Mouse (Mus musculus) adrenal gland, adult (tissue): ENCODE measurements around the gene Ostf1.
"Not testable (repeated sequence)": the region's sequence is repeated elsewhere in the genome, so short reads cannot be mapped to it uniquely, and the experiment has no call there.

Source experiments
- DNase-seq, 2 experiments: peaks; one replicate each; pipeline ENCODE4 v3.0.0; 2022 to 2023; ENCODE audit warnings: low spot score in 1 of 2; ENCODE audit not compliant: inconsistent age in 2 of 2

The Ostf1 gene

DNA sequence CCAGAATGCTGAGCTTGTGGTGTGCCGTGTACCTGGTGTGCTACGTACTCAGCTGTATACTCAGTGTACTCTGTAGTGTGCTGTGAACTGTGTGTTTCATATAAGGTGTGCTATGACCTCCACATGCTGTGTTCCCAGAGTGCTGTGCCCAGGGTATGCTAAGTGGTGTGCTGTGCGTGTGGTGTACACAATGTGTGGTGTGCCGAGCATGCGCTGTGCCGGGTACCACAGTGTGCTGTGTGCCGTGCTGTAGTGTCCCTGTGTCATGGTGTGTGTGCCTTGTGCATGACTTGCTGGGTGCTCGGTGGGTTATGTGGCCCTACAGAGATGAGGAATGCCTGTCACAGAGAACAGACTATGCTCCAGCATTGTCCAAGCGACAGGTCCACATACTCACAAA is 31.0 kb downstream of the Ostf1 start:
- no peak for DNase-seq

DNA sequence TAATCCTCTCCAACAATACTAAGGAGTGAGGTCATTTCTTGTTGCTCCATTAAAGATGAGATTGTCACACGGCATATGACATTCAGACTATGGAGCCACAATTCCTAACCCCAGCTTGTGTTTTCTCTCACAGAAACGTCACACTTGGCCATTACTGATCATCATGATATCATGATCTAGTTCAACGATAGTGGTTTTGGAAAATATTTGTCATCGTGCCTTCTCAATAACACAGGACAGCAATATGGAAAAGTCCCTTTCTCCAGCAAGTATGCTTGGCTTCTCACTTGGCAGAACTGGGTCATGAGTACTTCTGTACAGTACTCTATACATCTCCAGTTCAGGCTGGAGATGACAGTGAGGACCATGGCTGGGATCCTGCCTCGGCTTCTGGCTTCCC is 32.0 kb downstream of the Ostf1 start:
- no peak for DNase-seq

DNA sequence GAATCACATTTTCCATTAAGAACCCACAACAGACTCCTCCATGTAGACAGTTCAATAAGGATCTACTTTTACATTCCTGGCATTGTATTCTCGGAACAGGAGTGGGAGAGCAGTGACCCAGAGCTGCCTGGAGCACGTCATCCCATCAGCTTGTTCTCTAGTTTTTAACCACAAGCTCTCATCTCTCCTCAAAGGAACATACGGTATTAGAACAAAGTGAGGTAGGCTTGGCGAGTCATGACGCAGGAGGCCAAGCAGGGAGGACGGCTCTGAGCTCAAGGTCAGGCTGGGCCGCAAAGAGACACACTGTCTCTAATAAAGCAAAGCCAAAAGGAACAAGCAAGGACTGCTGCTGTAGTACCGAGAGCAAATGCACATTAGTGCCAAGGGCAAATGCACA is 32.6 kb downstream of the Ostf1 start:
- peak; percentile 79 to 84 for DNase-seq

DNA sequence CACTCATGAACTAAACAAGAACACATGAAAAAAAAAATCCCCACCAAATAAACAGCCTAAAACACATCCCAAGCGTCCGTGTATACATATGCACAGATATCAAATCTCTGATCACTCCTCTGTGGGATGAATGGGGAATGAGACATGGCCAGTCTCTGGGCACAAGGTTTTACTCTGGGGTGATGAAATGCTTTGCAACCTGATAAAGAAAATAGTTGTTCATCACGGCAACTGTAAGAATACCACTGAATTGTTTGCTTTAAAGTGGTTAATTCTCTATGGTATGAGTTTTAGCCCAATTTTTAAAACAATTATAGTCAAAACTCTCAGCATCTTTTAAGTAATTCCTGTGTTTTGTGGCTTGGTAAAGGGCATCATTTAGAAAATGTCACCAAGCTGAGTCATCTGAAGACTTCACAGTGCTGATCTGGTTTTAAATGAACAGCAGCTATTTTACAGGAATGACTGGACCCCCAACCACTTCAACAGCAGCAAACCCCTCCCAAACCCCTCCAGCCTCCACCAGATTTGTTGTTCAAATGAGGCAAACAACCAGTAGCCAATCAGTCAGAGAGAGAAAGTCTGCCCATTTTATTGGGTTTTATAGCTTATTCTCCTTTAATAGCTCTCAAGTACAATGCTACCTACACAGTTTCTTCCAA is 33.2 kb downstream of the Ostf1 start:
- peak in 1 of 2 experiments; percentile 77 for DNase-seq

DNA sequence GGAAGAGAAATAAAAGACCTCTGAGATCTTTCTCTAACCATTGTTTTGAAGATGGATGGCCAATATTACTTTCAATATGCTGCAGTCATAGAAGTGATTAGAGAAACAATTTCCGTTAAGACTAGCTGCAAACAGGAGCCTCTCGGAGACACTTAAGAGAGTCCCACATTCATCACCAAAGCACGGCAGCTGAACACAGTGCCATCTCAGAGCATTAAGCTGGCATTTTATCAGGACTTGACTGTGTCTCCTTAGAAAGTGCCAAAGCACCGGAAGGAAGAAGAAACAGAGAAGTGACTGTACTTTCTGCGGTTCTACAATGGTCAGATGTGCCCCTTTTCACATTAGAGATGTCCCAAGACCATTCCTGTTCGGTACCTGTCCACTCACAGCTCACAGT is 33.9 kb downstream of the Ostf1 start:
- no peak for DNase-seq

DNA sequence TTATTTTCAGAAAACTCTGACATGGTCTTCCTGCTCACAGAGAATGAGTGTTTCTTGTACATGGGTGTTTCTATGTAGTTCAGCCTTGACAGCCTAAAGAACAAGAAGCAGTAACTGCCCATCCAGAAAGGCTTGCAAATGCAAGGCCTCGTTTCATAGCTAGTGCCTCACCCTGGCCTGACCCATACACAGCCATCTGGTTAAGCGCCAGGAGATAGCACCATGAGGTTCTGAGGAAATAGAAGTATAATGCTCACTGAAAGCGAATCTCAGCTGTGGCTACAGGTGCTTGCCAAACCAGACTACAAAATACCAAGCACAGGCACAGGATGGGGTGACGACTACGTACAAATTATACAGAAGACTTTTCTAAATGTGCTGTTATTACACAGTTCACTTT is 34.7 kb downstream of the Ostf1 start:
- DNase-seq, result no peak

DNA sequence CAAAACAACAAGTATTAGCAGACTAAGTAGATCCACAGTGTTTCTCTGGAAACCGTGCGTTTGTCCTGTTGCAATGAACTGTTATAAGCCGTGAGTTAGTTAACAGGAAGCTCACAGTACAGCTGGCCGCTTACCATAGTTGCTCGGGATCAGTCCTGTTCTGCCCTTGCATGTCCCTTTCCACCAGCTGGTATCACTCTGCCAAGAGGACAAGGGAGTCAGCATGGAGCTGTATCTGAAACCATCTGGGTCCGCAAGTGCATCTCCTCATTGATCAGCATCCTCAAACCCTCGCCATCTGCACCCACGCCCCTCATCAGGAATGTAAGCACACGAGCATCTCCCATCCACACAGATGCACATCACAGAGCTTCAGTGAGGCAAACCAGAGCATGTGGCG is 37.9 kb downstream of the Ostf1 start:
- no peak for DNase-seq

DNA sequence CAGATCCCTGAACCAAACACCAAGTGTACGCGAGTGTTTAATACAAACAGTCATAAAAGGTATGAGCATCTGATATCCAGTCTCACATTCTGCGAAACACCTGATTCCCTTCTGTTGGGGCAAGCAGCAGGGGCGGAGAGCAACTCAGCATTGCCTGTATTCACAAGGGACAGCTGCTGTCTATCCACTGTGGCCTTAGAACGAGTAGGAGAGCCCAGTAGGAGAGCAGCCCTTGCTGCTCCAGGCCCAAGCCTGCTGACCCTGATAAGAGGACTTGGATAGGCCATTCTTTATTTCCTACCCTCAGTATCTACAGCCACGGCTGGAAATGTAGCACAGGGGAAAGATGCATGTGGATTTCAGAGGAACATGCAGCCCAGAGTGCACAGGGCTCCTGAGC is 38.7 kb downstream of the Ostf1 start:
- DNase-seq, result no peak

DNA sequence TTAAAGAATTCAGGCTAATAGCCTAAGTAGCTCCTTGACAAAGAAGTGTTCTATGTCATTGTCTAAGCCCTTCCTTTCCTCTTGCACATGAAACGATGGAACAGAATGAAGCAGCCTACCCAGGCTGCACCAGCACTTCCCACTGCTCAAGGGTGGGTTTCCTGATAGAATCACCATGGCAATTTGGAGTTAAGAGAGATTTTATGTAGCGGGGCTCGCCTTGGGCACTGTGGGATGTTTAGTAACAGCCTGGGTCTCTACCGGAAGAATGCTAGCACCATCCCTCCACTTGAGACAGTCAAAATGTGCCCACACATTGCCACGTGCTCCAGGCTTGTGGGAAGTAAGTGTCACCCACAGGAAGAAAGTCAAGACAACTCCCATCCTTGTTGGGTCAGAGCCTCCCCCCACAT is 40.7 kb downstream of the Ostf1 start:
- DNase-seq, result no peak

DNA sequence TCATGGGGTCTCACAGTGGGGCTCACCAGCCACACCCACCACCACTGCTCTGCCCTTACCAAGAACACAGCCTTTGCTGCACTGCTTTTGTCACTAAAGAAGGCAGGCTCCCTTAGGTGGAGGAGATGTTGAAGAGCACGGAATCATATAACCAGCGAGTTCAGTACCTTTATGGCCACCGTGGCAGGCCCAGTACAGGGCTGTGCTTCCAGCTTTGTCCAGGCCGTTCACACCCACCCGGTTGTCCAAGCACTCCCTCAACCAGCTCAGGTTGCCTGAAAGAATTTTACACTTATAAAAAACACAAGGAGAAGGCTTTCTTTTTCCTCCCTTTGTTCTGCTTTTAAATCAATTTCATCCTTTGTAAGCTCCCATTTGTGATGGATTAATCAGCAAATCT is 41.4 kb downstream of the Ostf1 start:
- no peak for DNase-seq

DNA sequence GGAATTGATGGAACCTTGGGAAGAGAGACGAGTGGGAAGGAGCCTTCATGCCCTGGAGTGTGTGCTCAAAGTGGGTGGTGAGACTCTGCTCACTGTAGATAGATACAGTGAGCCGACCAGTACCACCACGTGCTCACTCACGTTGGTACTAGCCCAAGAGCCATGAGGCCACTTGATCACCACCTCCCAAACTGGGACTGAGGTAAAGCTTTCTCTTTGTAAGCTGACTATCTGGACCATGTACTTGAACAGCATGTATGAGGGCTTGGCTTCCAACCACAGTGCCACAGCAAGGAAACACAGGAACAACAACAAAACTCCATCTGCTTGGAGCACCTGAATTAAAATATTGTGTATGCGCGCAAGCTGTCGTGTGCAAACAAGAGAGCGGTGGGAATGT is 42.3 kb downstream of the Ostf1 start:
- no peak for DNase-seq

DNA sequence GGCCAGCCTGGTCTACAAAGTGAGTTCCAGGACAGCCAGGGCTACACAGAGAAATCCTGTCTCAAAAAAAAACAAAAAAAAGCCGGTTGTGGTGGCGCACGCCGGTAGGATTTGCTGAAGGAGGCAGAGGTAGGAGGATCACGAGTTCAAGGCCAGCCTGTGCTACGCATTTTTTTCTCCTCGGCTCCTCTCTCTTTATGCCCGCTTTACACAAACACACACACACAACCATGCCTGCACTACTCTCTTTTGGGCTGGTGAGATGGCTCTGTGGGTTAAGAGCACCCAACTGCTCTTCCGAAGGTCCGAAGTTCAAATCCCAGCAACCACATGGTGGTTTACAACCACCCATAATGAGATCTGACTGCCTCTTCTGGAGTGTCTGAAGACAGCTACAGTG is 42.8 kb downstream of the Ostf1 start:
- not testable (repeated sequence) for DNase-seq

DNA sequence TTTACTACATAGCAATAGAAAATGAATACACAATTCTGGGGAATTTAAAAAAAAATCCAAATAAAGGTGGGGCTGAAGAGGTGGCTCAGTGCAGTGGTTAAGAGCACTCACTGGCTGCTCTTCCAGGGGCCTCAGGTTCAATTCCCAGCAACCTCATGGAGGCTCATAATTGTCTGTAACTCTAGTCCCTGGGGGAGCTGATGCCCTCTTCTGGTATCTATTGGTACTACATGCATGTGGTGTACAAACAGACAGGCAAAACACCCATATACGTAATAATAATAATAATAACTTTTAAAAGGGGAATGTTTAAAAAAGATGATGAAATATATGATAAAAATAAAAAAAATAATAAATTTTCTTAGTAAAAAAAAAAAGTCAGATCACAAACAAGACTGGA is 43.4 kb downstream of the Ostf1 start:
- no peak for DNase-seq

DNA sequence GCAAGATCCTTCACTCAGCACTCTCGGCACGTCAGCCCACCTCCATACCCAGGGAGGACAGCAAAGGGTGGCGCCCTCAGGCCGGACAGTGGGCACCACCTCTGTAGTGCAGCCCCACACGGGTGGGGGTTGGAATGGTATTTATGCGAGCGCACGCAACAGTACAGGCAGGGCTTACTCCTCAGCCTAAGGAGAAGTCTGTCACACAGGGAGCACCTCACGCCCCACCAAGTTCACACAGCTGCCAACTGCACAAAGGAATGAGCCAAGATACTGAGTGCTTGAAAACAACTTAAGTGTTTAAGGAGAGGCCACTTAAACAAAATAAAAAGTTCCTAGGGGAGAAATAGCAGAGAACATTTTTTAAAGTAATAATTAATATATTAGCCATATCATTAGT is 44.5 kb downstream of the Ostf1 start:
- DNase-seq, result no peak

DNA sequence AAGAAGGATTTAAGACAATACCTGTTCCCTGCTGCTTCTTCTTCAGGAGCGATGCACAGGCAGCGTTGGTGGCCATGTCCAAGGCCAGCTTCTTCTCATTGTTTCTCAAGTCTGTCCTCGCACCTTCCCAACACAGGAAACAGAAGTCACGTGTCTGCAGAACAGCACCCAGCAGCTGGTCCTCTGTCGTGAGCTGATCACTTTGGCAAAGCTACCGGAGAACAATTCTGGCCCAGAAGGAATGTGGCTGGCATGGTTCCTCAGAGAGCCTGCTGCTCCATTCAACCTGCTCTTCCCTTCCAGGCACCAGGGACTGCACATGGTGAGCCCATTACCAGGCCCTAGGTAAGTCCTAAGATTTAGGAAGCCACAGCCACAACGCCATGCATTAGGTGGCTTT is 47.0 kb downstream of the Ostf1 start:
- DNase-seq, result no peak

DNA sequence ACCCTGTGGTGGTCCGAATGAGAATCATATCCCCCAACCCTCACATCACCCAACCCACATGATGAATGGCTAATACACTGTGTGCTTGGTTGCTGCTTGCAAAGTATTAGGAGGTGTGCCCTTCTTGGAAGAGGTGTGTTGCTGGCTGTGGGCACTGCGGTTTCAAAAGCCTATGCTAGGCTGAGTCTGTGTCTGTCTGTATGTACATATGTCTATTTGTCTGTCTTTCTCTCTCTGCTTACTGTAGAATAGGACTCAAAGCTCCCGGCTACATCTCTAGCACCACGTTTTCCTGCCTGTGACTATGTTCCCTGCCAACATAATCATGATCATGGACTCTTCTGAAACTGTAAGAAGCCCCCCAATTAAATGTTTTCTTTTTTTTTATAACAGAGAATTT is 47.9 kb downstream of the Ostf1 start:
- peak in 1 of 2 experiments; percentile 1 for DNase-seq

DNA sequence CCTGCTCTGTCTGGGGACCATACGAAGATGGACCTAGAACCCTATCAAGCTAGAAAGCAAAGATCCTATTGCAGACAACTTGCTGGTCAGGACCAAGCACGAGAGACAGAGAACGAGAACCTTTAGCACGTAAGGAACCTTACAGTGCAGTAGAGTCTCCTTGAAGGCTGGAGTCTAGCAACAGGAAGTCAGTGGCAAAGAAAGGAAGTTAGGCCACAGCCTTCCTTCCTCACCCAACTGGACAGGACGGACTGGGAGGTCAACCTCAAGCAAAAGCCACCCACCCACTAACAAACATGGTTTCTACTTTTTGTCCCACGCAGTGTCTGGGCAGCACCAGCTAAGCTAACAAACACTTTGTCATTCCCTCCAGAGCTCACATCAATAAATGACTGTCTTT is 48.7 kb downstream of the Ostf1 start:
- peak in 1 of 2 experiments; percentile 6 for DNase-seq

DNA sequence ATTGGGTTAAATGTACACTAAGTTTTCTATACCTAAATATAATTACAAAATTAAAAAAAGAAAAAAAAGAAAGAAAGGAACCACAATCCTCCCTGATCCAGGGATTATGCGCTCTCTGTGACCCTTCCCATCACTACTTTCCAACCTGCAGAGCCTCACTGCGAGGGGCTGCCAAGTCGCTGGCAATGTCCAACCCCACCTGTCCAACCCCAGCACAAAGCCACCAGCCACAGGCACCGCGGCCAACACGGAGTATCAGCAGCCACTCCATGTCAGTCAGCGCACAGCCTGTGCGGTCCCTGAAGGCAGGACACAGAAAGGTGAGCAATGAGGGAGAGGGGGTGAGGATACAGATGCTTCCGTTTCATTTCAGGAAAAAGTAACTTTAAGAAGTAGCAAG is 49.4 kb downstream of the Ostf1 start:
- DNase-seq, result peak in 1 of 2 experiments; percentile 2

DNA sequence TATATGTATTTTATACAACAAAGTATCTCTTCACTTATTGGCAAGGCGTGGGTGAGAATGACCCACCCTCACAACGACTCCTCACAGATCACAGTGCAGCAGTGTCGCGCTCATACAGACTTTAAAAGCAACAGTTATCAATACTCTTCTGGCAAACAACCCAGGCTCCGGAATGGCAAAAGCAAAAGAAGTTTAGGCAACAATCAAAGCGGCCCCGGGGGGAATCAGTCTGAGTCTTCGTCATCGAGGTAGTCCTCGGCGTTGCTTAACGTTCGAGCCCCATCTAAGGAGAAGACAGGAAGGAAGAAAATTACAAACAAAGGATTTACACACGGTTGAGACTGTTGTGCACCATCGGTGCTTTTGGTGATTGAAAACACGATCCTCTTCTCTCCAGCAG is 50.6 kb downstream of the Ostf1 start:
- DNase-seq, result no peak

DNA sequence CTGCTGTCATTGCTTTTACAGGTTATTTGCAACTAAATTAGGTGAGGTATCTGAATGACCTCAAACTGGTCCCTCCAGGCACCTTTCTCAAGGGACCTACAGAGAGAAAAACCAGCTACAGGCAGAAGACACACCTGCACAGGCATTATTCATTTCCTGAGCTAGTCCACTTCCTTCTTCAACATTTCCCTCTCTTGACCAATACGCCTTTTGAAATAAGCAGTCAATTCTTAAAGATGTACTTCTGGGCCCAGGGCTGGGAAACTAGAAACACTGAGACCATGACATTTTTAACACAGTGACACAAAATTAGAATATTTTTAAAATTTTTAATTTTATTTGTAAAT is 52.6 kb downstream of the Ostf1 start:
- DNase-seq, result no peak

DNA sequence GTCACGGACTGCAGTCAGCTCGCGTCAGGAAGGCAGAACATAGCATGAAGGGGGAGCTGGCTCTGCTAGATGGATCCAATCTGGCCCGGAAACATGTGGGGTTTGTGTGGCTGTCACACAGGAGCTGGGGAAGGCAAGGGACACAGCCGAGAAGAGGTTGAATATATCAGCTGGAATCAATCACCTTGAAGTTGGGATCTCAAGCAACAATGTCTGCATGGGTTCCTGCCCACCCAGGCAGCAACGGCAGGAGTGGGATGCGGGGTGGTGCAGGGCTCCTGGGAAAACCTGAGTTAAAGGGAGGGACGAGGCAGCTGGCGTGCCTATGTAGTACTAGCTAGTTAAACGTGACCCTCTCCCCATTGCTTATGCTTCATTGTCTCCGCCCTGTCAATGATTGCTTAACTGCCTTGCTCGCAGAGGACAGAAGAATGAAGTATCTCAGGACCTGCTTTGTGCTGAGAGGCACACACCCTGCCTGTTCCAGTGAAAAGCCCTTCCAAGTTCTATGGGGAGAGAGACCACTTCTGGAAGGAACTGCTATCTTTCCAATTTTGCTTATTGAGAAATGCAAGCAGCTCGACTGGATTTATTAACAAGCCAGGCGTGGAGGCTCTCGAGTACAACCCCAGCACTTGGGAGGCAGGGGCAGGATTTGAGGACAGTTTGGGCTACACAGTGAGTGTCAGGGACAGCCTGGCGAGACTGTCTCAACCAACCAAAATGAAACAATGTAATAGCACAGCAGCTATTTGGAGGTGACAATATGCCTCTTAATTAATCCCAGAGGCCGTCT is 53.2 kb downstream of the Ostf1 start:
- no peak for DNase-seq

DNA sequence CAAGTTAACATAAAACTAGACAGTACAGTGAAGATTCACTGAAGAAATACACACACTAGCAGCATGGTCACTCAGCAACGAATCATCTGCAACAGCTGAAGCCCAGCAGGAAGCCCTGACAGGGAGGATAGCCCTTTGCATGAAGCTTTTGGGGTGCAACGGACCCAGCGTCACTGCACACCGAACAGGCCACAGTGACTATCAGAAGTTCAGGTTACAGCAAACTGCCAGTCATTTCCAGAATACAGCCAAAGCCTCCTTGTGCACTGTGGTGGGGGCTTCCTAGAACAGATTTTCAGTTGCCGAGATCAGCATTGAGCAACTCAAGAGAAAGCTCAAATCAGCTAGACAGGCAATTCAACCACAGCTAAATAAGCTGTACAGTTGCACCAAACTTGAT is 54.3 kb downstream of the Ostf1 start:
- DNase-seq, result no peak

DNA sequence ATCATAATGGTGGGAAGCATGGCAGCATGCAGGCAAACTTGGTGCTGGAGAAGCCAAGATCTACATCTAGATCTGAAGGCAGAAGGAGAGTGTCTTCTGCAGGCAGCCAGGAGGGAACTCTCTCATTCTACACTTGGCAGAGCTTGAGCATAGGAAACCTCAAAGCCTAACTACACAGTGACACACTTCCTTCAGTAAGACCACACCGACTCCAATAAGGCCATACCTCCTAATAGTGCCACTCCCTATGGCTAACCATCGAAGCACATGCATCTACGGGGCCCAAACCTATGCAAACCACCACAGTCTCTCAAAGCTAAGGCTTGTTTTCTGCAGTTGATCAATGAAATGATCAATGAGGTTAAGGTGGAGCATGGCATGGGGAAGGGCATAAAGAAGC is 55.7 kb downstream of the Ostf1 start:
- no peak for DNase-seq
